Mouse (Mus musculus) MN1 (cell line): ENCODE results near the gene Pold1.

ENCODE experiments used
- DNase-seq: peaks from one replicate; pipeline ENCODE4 v3.0.0-alpha.2; 2016; ENCODE audit warnings: low spot score

Gene Pold1

DNA sequence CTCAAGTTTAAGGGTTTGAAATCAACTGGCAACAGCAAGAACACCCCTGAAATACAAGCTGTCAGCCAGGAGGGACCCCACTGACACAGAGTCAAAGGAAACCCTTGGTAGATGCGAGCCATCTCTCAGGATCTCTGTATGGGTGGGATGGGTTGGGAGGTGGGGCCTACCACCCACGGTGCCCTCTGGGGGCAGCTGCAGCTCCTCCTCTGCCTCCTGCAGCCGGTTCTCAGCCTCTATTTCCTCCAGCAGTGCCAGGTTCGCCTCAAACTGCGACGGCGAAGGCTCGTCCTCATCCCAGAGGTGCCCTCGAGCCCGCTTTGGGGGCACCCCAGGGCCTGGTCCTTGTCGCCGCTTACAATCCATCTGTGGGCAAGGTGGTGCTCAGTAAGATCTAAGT is 5.6 kb downstream of the Pold1 start:
- DNase-seq = no peak

DNA sequence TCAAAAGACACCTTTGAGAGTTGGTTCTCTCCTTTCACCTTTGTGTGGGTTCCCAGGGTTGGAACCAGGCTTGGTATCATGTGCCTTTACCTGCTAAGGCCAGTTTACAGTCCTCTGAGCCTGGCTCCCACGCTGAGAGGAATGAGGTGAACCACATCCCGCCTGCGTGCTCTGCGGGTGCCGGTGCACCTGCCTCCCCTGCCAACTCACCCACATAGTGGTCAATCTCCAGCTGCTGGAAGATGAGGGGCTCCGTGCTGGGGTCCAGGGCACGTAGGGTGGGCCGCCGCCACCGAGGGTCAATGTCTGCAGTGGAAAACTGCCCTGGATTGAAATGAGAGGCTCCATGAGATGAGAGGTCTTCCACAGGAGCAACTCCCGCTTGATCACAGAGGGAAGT is 6.1 kb downstream of the Pold1 start:
- no peak for DNase-seq

DNA sequence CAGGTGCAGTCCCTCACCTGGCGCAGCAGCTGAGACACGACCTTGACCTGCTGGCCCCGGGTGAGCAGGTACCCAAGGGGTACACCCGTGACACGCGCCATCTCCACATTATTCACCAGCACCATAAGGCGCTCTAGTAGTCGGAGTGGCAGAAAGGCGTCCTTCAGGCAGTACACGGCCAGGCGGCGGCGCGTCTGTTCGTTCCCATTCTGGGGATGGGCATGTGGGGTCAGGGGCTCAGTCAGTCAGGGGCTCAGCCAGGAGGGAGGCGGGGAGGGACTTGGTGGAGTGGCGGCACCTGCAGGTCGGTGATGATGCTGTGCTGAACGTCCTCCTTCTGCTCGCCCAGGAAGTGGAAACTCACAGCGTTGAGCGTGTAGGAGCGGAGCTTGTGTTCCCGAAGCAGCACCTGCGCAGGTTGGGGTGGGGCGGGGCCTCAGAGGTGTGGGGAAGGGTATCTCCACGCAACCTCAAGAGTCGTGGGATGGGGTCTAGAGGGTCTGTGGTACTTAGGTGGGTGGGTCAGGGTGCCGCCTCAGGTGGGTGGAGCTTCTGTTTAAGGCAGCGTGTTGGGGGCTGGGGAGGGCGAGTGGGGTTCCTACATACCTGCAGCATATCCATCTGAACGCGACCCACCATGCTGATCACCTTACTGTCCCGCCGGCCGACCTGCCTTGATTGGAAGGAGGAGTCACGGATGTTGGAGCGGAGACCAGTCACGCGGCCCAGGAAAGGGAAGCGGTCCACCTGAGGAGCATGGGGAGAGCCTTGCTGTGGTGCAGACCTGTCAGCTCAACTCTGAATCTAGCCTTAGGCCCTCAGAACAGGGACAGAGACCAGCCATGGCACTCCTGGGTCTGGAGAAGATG is 9.7 kb downstream of the Pold1 start:
- DNase-seq = no peak

DNA sequence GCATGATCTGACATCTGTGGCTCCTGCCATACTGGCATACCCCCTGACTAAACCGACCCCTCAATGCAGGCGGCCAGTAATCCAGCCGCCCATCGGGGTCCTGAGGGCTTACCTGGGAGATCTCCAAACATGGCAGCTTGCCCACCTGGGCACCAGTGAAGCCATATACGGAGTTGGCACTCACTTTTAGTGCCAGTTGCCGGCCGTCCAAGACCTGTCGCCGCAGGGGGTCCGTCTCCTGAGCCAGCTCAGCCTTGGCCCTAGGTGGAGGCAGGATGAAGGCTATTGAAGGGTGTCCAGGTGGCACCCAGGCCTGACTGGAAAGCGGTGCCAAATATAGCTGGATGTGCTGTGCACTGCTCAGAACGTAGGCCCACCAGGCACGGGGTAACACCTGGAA is 11.2 kb downstream of the Pold1 start:
- DNase-seq = no peak

DNA sequence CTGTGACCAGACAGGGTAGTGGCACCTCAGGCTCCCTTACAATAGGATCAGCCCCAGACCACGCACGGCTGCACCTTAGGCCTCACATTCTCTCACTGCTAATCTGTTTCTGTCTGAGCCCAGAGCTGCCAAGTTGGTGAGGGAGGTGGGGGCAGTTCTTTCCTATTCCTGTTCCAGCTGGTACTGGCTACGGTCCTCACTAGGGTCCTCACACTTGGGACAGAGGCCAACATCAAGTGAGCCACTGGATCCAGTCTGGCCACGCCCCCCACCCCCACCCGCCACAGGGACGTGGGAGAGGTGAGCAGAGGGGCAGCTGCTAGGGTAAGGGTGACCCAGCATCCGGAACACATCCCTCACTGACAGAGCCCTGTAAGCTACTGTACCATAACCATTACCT is 11.6 kb downstream of the Pold1 start:
- no peak for DNase-seq

DNA sequence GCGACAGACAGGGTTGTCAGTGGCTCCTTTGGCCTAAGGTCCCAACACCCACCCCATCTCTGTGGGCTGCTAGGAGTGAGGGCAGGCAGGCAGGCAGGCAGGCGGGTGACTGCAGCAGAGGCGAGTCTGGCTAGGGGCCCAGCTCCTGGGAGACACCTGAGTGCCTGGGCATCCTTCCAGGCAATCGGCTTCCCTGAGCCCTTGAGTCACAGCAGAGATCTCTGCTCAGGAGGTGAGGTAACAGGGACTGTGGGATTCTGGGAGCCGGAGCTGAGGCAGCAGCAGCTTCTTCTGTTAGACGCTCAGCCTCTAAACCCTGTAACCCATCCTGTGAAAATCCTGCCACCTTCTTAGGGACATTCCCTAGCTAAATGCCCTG is 12.1 kb downstream of the Pold1 start:
- peak; percentile 73 for DNase-seq

DNA sequence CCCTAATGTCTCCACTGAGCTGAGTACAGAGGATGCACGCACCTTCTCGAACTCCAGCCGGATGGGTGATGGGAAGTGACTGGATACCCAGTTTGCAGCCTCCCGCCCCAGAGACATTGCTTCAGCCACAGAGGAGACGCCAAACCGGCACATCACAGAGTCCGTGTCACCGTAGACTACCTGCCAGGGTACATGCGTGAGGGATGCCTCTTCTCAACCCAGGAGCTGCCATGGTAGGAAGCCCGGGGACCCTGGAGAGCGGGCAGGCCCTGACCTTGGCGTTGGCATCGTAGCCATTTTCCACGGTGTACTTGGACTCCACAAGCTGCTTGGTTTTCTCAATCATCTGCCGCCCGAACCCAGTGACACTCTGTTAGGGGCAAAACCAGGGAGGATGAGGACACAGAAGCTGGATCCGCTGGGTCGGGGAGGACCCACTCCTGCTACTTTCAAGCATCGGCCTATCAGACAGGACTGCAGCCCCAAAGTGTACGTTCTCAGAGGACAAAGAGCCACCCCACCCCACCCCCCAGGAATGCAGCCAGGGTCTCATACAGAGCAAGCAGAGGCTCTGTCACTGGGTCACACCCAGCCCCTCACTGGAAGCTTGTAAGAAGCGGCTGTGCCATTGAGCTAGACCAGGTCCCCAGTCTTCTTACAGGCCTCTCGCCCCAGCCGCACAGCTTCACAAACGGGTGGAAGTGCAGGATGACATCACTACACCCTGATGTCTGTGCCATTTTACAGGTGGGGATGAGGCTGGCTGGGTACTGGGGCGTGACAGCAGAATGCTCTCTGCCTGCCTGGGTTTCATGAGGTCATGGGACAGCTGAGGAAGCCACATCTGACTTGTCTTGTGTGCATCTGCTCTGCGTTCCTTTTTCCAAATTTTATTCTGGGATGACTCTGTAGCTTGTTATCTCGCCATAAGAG is 12.7 kb downstream of the Pold1 start:
- peak; percentile 43 for DNase-seq

DNA sequence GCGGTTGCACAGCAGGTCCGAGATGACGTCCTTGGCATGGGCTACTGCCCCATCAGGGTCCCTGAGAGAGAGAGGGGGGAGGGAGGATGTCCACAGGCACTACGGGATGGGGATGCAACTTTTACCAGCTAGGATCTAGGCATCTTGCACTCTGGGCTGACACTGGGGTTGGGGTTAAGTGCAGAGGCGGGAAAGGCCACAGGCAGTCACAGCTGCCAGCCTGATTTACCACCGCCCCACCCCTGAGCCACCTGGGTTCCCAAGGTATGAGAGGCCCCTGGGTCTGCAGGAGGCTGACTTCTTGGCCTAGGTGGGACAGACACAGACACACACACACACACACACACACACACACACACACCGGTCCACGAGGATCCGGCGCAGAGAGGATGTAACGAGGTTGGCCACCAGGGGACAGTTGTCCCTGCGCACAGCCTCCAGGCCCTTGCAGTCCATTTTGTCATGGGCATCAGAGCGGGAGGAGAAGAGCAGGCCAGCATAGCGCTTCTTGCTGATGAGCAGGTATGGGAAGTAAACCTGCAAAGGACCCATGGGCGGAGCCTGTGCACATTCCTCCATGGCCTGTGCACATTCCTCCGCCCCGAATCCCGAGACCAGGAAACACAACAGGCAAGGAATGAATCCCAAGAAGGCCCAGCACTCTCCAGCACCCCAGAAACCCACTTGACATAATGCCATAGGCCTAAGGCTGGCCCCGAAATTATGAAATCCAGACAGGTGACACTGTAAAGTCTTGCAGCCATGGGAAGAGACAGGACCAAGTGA is 13.8 kb downstream of the Pold1 start:
- DNase-seq = no peak

DNA sequence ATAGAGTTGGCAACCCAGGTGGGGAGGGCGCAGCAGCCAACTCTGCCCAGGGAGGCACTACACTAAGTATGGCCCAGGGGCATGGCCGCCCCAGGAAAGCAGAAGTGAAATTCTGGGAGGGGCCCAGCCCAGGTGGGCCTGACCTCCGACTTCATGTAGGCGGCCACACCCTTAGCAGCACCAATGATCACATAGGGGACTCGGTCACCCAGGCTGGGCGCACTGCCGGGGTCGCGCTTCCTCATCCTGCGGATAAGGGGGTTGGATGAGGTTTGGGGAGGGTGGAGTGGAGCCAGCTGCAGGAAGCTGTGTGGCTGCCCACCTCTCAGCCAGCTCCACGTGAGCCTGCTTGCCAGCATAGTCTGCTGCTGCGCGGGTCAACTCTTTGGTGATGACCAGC is 14.4 kb downstream of the Pold1 start:
- DNase-seq = no peak

DNA sequence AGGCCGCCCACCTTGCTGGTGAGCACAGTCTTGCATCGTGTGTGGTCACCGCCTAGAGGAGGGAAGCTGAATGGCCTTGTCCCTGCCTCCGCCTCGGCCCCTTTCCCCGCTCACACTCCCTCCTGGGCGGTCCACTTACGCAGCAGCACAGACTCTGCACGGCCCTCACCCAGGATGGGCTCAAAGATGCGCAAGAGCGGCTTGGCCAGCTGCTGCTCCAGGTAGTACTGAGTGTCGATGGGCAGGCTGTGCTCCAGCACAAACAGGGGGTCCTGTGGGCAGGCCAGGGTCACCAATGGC is 15.0 kb downstream of the Pold1 start:
- DNase-seq = no peak

DNA sequence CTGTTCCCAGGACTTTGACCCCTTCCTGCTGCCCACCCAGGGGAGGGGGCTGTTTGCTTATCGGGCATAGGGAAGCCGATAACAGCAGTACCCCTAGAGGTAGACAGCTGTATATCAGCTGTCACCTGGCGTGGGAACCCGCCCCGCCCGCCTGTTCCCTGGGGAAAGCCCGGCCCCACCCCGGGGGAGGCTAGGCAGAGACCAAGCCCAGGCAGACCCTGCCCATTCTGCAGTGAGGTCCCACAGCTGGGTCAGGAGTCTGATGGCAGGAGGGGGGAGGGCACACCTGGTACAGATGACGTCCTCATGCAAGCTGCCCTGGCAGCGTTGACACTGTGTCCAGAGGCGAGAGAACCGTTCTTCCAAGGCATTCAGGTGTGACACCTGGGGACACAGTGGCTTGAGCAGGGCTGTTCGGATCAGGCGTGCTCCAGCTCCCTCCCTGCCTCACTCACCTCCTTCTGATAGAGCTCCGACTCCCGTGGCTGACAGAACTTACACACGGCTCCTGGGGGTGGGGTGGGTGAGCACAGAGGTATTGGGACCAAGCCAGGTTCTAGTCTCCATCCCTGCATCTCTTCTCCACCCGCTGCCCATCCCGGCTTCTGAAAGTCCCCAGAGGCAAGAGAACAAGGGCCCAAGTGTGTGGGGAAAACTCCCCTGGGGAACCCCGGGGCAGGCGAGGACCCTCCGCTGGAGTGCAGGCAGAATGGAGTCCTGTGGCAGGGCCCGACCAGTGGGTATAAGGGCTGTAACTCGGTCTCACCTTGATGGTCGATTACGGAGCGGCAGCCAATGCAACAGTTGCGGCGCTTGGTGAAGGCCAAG is 15.5 kb downstream of the Pold1 start:
- DNase-seq = no peak

DNA sequence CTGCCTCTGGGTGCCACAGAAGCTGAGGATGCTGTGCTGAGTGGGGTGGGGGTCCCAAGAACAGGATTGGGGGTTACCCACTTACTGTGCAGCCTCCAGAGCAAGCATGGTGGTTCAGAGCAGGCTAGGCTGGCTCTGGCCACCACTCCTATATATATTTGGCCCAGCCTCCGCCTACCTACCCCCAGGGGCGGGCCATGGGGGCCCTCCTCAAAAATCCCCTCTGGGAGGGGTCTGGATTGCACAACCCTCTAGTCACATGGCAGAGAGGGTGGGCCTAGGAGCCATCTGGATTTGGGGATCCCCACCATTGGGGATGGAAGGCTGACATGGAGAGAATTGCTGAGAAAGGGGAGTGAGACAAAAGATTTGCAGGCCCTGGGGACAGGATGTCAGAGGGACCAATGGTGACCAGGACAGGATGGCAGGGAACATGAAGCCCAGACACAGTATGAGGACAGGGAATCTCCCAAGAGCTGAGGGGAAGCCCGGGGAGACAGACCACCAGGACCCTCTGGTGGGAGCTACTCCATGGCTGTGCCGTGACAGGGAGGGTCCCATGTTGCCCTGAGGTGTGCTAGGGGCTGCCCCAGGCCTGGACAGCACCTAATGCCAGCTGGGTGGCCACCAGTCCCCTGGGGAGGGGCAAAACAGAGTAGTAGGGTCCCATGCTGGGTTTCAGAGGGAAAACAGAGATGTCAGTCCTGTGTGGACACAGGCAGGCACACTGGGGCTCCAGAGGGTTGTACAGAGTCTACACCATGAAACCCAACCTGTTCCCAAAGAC is 16.5 kb downstream of the Pold1 start, which contains the start of gene Spib:
Gene Spib, minus strand, starts transcription at position 126 of the 787 bp plus-strand sequence.
- DNase-seq = no peak

DNA sequence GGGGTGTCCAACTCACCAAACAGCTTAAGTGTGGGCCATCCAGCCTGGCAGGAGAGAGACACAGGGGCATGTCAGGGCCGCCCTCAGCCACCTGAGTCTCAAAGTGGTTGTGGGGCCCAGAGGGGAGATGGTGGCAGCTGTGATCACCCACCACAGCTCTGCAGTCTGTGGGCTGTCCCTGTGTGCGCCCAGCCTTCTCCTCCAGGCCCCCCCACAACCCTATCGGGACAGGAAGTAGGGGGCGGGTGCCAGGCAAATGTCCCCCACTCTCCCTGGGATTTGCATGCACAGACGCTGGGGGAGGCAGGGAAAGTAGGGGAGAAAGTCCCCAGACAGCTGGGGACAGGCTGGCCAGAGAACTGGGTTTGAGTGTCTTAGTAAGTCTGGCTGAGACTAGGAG is 17.4 kb downstream of the Pold1 start:
- no peak for DNase-seq

DNA sequence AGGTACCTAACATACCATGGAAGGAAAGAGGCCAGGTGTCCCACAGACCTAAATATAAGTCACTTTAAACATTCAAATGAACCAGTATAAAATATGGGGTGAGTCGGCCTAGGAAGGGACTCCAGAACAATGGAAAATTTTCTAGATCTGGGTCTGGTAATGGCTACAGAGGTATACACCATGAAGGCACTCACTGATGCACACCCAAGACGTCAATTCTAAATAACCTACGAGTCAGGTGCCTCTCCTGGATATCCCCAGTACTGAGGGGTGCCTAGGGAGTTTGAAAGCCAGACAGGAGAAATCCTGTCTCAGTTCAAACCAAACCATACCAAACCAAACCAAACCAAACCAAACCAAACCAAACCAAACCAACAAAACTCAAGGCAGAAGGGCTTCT is 18.1 kb downstream of the Pold1 start:
- DNase-seq = no peak

DNA sequence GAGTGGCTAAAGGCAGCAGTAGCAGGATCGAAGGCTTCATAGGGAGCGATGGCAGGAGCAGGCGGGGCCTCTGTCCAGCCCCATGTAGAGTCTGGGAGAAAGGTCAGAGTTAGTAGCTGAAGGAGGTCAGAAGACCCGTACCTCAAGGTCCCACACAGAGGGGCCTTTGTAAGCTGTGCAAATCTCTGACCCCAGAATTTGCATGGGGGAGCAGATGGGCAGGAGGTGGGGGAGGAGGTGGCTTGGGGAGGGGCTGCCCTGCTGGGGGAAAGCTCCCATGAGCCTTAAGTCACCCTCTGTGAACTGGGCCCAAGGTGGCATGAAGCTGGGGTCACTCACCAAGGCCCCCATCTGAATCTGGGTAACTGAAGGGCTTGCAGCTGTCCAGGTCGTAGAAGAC is 19.1 kb downstream of the Pold1 start:
- DNase-seq = no peak

DNA sequence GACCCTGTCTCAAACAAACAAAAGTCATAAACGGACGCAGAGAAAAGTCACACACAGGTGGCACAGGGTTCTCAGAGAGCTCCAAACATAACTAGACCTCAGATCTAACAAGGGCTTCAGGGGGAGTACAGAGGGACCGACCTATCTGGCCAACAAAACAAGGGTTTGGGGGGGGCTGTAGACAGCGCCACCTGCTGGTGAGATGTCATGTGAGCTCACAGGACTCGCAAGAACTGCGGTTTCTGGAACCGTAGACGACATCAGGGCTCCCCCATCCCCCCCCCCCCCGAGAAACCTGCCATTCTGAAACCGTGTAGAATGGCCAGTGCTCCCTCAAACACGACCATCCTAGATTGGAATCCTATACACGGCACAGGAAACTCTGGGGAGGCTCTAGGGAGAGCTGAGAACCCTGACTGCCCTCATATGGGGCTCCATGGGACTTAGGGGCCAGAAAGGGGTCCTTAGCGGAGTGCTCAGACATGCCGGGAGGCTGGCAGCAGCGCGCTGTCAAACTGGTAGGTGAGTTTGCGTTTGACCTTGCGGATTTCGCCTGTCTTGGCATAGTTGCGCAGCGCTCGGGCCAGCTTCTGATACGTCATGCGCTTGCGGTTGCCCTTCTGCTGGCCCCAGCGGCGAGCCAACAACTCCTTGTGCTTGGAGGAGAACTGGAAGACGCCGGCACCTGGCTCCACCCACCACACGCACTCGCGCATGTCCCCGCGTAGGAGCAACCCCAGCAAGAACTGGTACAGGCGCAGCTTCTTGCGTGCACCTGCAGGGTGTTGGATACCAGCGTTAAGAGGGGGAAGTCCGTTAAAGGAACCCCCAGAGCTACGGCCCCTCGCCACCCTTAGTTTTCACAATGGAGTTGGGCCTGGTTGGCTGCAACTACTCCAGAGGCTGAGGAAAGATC is 20.9 kb downstream of the Pold1 start:
- DNase-seq = peak; percentile 36

DNA sequence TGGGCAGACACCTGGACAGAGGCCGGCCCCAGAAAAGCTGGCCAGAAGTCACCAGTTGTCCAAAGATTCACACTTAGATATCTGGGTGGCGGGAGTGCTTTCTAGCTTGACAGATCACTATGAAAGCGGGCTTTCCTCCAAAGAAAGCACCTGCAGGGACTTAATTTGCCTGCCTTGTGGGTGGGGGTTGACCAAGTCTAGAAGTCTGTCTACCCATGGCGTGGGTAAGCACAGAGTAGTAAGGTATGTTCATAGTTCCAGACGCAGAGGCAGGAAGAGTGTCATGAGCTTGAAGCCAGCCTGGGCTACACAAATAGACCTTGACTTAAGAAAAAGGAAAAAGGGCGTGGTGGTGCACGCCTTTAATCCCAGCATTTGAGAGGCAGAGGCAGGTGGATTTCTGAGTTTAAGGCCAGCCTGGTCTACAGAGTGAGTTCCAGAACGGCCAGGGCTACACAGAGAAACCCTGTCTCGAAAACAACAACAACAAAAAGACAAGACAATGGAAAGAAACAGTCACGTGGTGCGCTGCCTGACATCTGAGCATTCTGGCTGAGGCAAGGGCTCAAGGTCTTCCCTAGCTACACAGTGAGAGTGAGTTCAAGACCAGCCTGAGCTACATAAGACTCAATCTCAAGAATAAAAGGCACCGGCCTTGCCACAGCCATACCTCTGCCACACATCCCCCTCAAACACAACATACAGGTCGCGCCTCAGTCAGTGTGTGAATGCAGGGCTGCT is 22.1 kb downstream of the Pold1 start:
- no peak for DNase-seq

DNA sequence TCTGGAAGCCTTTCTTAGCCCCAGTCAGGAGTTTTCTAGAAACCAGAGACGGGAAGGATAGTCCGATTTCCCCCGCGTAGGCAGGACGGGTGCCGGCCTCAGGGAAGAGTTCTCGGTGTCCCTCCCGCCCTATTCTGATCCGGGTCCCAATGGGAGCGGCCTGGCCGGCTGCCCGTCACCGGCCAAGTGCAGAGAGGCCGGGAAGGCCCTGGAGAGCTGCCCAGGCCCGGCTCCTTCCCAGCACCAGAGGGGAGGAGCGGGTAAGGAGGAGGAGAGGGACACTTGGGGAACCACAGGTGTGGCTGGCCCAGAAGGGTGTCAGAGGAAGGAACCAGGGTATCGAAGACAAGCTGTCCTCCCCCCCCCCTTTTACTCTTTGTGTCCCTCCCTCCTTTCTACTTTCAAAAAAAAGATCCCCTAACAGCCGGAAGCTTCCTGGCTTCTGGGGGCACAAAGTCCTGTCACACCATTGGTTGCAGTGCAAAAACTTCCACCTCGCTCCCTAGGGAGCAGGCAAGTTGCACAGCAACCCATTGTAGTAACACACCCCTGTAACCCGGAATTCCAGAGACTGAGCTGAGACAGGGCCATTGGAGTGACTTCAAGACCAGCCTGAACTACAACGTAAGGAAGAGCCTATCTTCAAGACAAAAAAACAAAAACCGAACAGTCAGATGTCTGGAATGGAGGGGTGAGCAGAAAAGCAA is 23.4 kb downstream of the Pold1 start:
- DNase-seq = peak; percentile 80
